Mouse (Mus musculus) liver, adult (tissue): ENCODE data around the gene Lce1h.

Experiments used
- GATA4 ChIP-seq: IDR thresholded peaks from 2 replicates; pipeline ENCODE4 v1.6.1; 2014; ENCODE audit warnings: mild to moderate bottlenecking, low read length; ENCODE audit not compliant: insufficient replicate concordance

Gene Lce1h

GRCm38 (mm10) chr3:92764965-92765364, at the start of gene Lce1h:
TSS of gene Lce1h (minus strand) at chr3:92765065.
- TF ChIP-seq GATA4: no peak

GRCm38 (mm10) chr3:92807791-92808190, 42.9 kb upstream of the Lce1h start, which contains the start of gene Lce1k:
TSS of gene Lce1k (minus strand) at chr3:92807891.
- no peak for TF ChIP-seq GATA4

GRCm38 (mm10) chr3:92790414-92790813, 25.5 kb upstream of the Lce1h start, which contains the start of gene Lce1j:
TSS of gene Lce1j (minus strand) at chr3:92790514.
- TF ChIP-seq GATA4: no peak

- no peak for TF ChIP-seq GATA4
These were observed 13.9 kb upstream of the Lce1h start, which contains the start of gene Lce1i for GRCm38 (mm10) chr3:92778799-92779198. TSS of gene Lce1i (minus strand) at chr3:92778899.

GRCm38 (mm10) chr3:92771573-92771972, 6.7 kb upstream of the Lce1h start:
- no peak for TF ChIP-seq GATA4

GRCm38 (mm10) chr3:92753197-92753596, 11.7 kb downstream of the Lce1h start:
- no peak for TF ChIP-seq GATA4

GRCm38 (mm10) chr3:92752238-92752637, 12.6 kb downstream of the Lce1h start, which contains the start of gene Lce1g:
TSS of gene Lce1g (minus strand) at chr3:92752338.
- TF ChIP-seq GATA4: no peak

GRCm38 (mm10) chr3:92738996-92739395, 25.9 kb downstream of the Lce1h start, which contains the start of gene Gm38119:
TSS of gene Gm38119 (minus strand) at chr3:92739096.
- no peak for TF ChIP-seq GATA4

- no peak for TF ChIP-seq GATA4
These were observed 42.2 kb downstream of the Lce1h start for GRCm38 (mm10) chr3:92722631-92723030.

- no peak for TF ChIP-seq GATA4
These were observed 44.6 kb downstream of the Lce1h start, which contains the start of gene Lce1f for GRCm38 (mm10) chr3:92720250-92720649. TSS of gene Lce1f (minus strand) at chr3:92720350.

GRCm38 (mm10) chr3:92715122-92715521, 49.7 kb downstream of the Lce1h start:
- TF ChIP-seq GATA4: no peak
